Mouse (Mus musculus) stomach, postnatal 0 days (tissue): ENCODE measurements around the gene Tas1r1.

Experiments
- CTCF ChIP-seq: IDR thresholded peaks from 2 replicates; pipeline ENCODE4 v1.5.1; 2016; ENCODE audit warnings: antibody characterized with exemption, low read depth, mild to moderate bottlenecking, moderate library complexity
- EP300 ChIP-seq: optimal IDR thresholded peaks from 2 replicates; pipeline ENCODE3; 2016; ENCODE audit warnings: antibody characterized with exemption

DNA sequence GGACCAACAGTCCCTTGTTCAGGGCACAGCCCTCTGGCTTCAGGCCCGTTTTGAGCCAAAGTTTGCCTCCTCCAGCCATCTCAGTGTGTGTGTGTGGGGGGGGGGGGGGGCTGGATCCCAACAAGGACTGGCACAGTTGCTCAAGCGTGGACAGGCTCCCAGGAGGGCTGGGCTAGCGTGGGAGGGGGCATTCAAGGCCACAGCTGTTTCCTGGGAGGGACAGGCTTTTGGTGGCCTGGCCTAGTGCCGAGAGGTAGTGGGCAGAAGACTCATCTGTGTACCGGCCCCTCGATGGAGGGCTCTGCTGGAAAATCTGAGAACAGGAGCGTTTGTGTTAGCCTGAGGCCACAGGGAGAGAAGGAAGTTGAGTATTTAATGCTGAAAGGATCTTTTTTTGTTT is 41.6 kb upstream of the Tas1r1 start:
- TF ChIP-seq CTCF (no peak), EP300 (no peak)
